Mouse (Mus musculus): ENCODE data around the gene Tox2. TPM values are rescaled to one million over a fixed set of nuclear protein-coding genes. Genes with fewer than 3 reads are reported as not detected.

Tox2 gene
- polyA plus RNA-seq, 1 experiment from 2014 or later = 5.1 TPM

DNA sequence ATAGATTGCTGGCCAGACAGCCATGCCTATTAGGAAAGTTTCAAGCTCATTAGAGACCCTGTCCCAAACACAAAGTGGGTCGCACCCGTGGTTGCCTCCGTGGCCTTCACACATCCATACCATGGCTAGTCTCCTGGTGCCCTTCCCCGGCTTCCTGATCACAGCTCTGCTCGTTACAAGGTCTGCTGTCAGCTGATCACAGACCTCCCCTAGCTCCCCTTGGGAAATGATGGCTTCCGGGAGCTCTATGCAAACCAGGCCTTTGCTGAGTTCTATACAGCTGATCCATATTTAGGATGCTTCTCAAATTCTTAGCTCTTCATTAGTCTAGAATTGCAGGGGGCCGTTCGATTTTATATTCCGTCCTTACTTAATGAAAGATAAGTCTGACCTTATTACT, 75.1 kb downstream of the Tox2 start:
- 0 out of 2 replicates have a peak, but pooled peaks cover 5% of the 10 kb centered on the region for H3K4me1 ChIP-seq (ENCODE audit: control insufficient read depth, insufficient read depth, low read length)
- no peaks in the 10 kb centered on the region for H3K9me3 ChIP-seq (ENCODE audit: control insufficient read depth, low read length)
- DNase-seq (ENCODE audit: low spot score) = peak; percentile 44
- 32% methylated on average over 9 of the region's 9 CpGs for WGBS
- no peaks in the 10 kb centered on the region for H3K36me3 ChIP-seq (ENCODE audit: control insufficient read depth, insufficient read depth, low read length)
- H3K27me3 ChIP-seq (replicated peaks; ENCODE audit: control insufficient read depth, insufficient read depth, low read length) = no peaks in the 10 kb centered on the region; the same call in 1 of the 2 replicates
- H3K4me3 ChIP-seq (ENCODE audit: low read depth, low read length) = no peak overlapping the region
- H3K4me2 ChIP-seq (ENCODE audit: low read depth, low read length) = no peak overlapping the region
- no peak for ATAC-seq (ENCODE audit: low read depth)
- no peak overlapping the region for H3K9ac ChIP-seq (ENCODE audit: low read depth, low read length)
- no peak overlapping the region for H3K27ac ChIP-seq (replicated peaks; ENCODE audit: low read depth, low read length)

DNA sequence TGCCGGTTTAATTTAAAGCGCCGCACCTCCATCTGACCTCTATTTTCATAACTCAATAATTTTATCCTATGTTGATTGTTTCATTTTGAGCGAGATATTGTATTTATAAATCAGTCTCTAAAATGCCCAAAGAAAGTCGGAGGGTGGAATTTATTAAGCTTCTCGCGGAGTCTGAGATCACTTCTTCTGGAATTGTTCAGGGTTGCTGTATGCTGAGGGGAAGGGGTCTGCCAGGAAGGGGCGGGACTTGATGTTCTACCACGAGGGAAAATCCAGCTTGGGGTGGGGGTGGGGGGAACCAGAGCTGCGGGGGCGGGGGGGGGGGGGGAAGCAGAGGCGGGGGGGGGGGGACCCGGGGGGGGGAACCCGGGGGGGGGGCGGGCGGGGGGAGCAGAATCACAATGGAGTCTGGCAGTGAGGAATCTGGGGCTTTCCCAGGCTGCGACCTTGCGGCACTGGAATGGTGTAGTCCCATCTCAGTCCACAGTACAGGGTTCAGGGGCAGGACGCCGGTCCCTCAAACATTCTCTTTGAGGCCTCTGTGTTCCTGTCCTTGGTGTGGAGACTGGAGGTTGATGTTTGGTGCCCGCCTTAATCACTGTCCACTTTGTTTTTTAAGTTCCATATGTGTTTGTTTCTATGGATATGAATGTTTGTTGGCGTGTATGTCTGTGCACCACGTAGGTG, 77.9 kb downstream of the Tox2 start:
- Histone ChIP-seq H3K36me3 (ENCODE audit: control insufficient read depth, insufficient read depth, low read length) (no peaks in the 10 kb centered on the region), H3K4me1 (ENCODE audit: control insufficient read depth, insufficient read depth, low read length) (0 out of 2 replicates have a peak, but pooled peaks cover 5% of the 10 kb centered on the region), H3K9me3 (ENCODE audit: control insufficient read depth, low read length) (no peaks in the 10 kb centered on the region), H3K27ac (replicated peaks; ENCODE audit: low read depth, low read length) (no peak overlapping the region), H3K4me2 (ENCODE audit: low read depth, low read length) (no peak overlapping the region), H3K4me3 (ENCODE audit: low read depth, low read length) (no peak overlapping the region), H3K27me3 (replicated peaks; ENCODE audit: control insufficient read depth, insufficient read depth, low read length) (no peaks in the 10 kb centered on the region; the same call in 1 of the 2 replicates), H3K9ac (ENCODE audit: low read depth, low read length) (no peak overlapping the region)
- ATAC-seq (ENCODE audit: low read depth) (no peak), DNase-seq (ENCODE audit: low spot score) (peak; percentile 63)
- 59% methylated on average over 14 of the region's 23 CpGs for WGBS

DNA sequence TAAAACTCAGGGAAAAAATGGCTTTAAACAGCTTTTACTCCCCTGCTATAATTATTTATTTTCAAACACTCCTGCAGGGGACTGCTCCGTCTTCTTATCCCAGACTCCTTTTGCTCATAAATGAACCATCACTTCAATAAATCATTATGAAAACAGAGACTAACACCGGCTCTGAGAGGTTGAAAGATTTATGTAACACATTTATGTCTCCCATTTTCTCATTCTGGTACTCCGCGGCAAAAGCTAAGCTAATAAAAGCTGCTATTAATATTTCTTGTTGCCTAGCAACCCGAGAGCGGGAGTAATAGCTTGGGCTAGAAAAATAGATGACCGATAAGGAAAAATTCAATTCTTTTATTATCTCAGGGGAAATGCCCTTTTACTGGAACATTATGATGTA, 81.9 kb downstream of the Tox2 start:
- Histone ChIP-seq H3K27ac (replicated peaks; ENCODE audit: low read depth, low read length) (no peak overlapping the region), H3K4me1 (ENCODE audit: control insufficient read depth, insufficient read depth, low read length) (peaks cover 8% of the 10 kb centered on the region; the same call in 1 of the 2 replicates), H3K36me3 (ENCODE audit: control insufficient read depth, insufficient read depth, low read length) (no peaks in the 10 kb centered on the region), H3K27me3 (replicated peaks; ENCODE audit: control insufficient read depth, insufficient read depth, low read length) (peaks cover 5% of the 10 kb centered on the region; the same call in 1 of the 2 replicates), H3K4me3 (ENCODE audit: low read depth, low read length) (no peak overlapping the region), H3K9ac (ENCODE audit: low read depth, low read length) (no peak overlapping the region), H3K9me3 (ENCODE audit: control insufficient read depth, low read length) (no peaks in the 10 kb centered on the region), H3K4me2 (ENCODE audit: low read depth, low read length) (no peak overlapping the region)
- ATAC-seq (ENCODE audit: low read depth) (no peak), DNase-seq (ENCODE audit: low spot score) (no peak)
- 60% methylated on average over 7 of the region's 7 CpGs for WGBS

DNA sequence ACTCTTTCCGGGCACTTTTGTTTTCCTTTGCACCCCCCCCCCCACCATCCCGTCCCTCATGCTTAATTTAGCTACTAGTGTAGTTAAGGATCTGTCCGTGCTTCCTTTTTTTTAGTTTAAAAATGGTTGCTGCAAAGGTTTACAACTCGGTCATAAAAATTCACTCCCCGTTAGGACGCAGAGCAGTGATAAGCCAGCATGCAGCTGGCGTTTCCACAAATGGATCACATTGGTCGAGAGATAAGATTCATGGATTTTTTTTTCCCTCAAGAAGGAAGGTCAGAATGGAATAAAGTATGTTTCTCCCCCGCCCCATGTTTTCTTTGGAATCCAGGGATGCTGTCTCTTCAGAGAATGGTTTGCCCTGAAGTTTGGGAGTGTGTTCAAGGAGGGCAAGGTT, 82.4 kb downstream of the Tox2 start:
- no peaks in the 10 kb centered on the region for H3K9me3 ChIP-seq (ENCODE audit: control insufficient read depth, low read length)
- H3K4me3 ChIP-seq (ENCODE audit: low read depth, low read length) = no peak overlapping the region
- no peak overlapping the region for H3K4me2 ChIP-seq (ENCODE audit: low read depth, low read length)
- no peak for DNase-seq (ENCODE audit: low spot score)
- H3K9ac ChIP-seq (ENCODE audit: low read depth, low read length) = no peak overlapping the region
- H3K36me3 ChIP-seq (ENCODE audit: control insufficient read depth, insufficient read depth, low read length) = no peaks in the 10 kb centered on the region
- 69% methylated on average over 9 of the region's 9 CpGs for WGBS
- H3K27ac ChIP-seq (replicated peaks; ENCODE audit: low read depth, low read length) = no peak overlapping the region
- peaks cover 8% of the 10 kb centered on the region; the same call in 1 of the 2 replicates for H3K4me1 ChIP-seq (ENCODE audit: control insufficient read depth, insufficient read depth, low read length)
- peaks cover 10% of the 10 kb centered on the region; the same call in 1 of the 2 replicates for H3K27me3 ChIP-seq (replicated peaks; ENCODE audit: control insufficient read depth, insufficient read depth, low read length)
- ATAC-seq (ENCODE audit: low read depth) = no peak

DNA sequence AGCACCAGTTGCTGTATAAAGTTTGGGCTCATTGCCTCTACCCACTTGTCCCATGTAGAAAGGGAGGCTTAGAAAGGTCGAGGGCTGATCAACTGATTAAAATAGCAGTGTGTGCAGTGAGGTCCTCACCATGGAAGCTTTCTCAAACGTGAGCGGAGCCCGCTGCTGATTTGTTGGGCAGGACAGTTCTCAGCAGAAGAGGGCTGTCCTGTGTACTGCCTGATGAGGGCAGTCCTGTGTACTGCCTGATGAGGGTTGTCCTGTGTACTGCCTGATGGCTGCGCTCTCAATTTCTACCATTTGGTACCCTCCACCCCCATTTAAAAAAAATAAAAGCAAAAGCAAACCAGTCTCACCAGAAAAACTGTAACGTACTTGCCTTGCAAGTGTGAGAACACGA, 82.8 kb downstream of the Tox2 start:
- no peak overlapping the region for H3K4me3 ChIP-seq (ENCODE audit: low read depth, low read length)
- no peak overlapping the region for H3K4me2 ChIP-seq (ENCODE audit: low read depth, low read length)
- ATAC-seq (ENCODE audit: low read depth) (no peak), DNase-seq (ENCODE audit: low spot score) (no peak)
- no peak overlapping the region for H3K9ac ChIP-seq (ENCODE audit: low read depth, low read length)
- no peaks in the 10 kb centered on the region for H3K36me3 ChIP-seq (ENCODE audit: control insufficient read depth, insufficient read depth, low read length)
- no peaks in the 10 kb centered on the region for H3K9me3 ChIP-seq (ENCODE audit: control insufficient read depth, low read length)
- peaks cover 14% of the 10 kb centered on the region; the same call in 1 of the 2 replicates for H3K27me3 ChIP-seq (replicated peaks; ENCODE audit: control insufficient read depth, insufficient read depth, low read length)
- WGBS = 44% methylated on average over 7 of the region's 7 CpGs
- H3K4me1 ChIP-seq (ENCODE audit: control insufficient read depth, insufficient read depth, low read length) = peaks cover 8% of the 10 kb centered on the region; the same call in 1 of the 2 replicates
- H3K27ac ChIP-seq (replicated peaks; ENCODE audit: low read depth, low read length) = no peak overlapping the region

DNA sequence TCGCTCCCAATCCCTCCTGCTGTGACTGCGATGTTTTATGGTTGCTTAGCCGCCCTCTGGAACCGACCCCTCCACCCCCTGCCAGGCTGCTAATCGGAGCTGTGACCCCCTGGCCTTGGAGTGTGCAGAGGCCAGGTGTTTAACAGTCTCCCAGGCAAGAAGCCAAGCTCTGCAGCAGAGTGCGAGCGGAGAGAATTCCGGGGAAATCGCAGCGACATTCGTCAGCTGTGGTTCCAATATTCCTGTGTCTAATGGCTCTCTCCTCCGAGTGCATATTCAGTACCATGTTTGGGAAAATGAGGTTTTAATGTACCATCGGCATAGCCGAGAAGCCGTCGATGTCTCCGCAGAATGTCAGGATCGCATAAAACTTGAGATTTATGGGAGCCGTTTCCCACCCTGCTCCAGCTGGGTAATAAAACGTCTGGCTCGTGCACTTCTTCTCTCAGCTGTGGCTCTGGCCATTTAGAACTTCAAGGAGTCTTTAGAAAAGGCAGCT, 86.0 kb downstream of the Tox2 start:
- Histone ChIP-seq H3K27ac (replicated peaks; ENCODE audit: low read depth, low read length) (no peak overlapping the region), H3K36me3 (ENCODE audit: control insufficient read depth, insufficient read depth, low read length) (no peaks in the 10 kb centered on the region), H3K4me1 (ENCODE audit: control insufficient read depth, insufficient read depth, low read length) (peaks cover 14% of the 10 kb centered on the region; the same call in 1 of the 2 replicates), H3K4me3 (ENCODE audit: low read depth, low read length) (0 out of 2 replicates have a peak overlapping the region, but pooled peaks have one; percentile 16), H3K9me3 (ENCODE audit: control insufficient read depth, low read length) (no peaks in the 10 kb centered on the region), H3K9ac (ENCODE audit: low read depth, low read length) (peak overlapping the region; percentile 14; the same call in 1 of the 2 replicates), H3K4me2 (ENCODE audit: low read depth, low read length) (peak overlapping the region; percentile 44), H3K27me3 (replicated peaks; ENCODE audit: control insufficient read depth, insufficient read depth, low read length) (peaks cover 14% of the 10 kb centered on the region; the same call in 1 of the 2 replicates)
- 11% methylated on average over 21 of the region's 21 CpGs for WGBS
- ATAC-seq (ENCODE audit: low read depth) = no peak
- peak; percentile 72 for DNase-seq (ENCODE audit: low spot score)

DNA sequence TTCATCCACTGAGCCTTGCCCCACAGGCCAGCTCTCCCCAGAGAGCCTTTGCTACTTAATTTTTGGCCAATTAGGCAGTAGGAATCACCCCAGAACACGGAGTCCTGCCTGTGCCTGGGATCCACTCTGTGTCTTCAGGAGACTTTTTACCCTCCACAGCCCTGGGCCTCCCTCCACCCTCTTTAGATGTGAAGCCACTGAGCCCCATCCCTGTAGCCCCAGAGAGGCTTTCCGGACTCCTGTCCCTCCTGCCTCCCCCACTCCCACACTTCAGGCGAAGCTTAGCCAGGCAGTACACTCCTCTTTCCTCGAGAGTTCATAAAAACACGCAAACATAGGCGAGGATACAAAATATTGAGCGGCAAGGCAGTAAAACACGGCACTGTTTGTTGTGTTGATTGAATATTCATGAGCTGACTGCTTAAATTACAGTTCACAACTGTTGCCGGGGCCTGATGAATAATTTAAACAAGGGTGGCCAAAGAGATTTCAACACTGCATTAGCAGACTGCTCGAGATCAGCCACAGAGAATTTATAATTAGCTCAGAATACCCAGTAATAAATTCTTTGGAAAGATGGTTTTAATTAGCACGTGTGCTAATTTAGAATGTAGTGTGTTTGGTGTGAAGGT, 94.2 kb downstream of the Tox2 start:
- Histone ChIP-seq H3K9ac (ENCODE audit: low read depth, low read length) (no peak overlapping the region), H3K27ac (replicated peaks; ENCODE audit: low read depth, low read length) (no peak overlapping the region), H3K27me3 (replicated peaks; ENCODE audit: control insufficient read depth, insufficient read depth, low read length) (no peaks in the 10 kb centered on the region), H3K4me1 (ENCODE audit: control insufficient read depth, insufficient read depth, low read length) (0 out of 2 replicates have a peak, but pooled peaks cover 2% of the 10 kb centered on the region), H3K36me3 (ENCODE audit: control insufficient read depth, insufficient read depth, low read length) (no peaks in the 10 kb centered on the region), H3K9me3 (ENCODE audit: control insufficient read depth, low read length) (no peaks in the 10 kb centered on the region), H3K4me2 (ENCODE audit: low read depth, low read length) (no peak overlapping the region), H3K4me3 (ENCODE audit: low read depth, low read length) (no peak overlapping the region)
- ATAC-seq (ENCODE audit: low read depth) (no peak), DNase-seq (ENCODE audit: low spot score) (no peak)
- WGBS = 45% methylated on average over 11 of the region's 11 CpGs

DNA sequence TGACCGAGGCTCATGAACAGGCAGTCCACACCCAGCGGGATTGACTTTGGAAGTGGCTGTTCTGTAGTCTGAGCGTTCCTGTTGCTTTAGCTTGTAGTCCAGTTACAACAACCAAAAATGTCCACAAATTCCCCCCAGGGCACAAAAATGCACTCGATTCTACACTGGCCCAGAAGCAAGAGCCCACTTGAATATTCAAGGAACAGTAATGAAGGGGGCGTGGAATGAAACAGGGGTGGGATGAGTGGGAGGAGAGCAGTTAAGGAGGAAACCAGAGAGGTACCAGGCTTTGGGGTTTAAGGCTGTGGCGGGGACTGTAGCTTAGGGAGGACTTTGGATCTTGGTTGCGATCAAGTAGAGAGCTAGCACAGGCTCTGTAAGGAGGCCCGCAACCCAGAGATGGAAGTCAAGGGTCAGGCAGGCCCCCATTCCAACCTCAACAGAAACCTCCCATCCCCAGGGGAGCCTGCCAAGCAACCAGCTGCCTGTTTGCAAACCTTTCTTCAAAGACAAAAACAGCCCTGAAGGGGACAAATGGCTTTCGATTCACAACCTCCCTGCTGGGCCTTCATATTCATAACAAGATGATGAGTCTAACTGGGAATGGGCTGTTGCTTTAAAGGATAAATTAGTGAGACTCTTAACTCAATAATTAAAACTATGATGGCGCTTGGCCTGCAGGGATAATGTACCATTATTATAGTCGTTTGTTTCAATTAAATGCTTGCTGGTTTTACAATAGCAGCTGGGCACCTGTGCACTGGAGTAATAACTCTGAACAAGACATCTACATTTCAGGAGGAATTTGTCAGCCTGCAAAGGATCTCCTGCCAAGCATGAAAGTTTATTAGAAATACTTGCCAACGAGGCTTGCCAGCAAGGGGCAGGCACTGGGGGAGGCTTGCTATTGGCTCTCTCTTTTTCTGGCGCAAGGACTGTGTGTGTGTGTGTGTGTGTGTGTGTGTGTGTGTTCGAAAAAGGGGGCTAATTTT, 97.4 kb downstream of the Tox2 start:
- H3K27me3 ChIP-seq (replicated peaks; ENCODE audit: control insufficient read depth, insufficient read depth, low read length) = no peaks in the 10 kb centered on the region
- no peak overlapping the region for H3K27ac ChIP-seq (replicated peaks; ENCODE audit: low read depth, low read length)
- no peak overlapping the region for H3K4me2 ChIP-seq (ENCODE audit: low read depth, low read length)
- H3K9ac ChIP-seq (ENCODE audit: low read depth, low read length) = no peak overlapping the region
- no peaks in the 10 kb centered on the region for H3K36me3 ChIP-seq (ENCODE audit: control insufficient read depth, insufficient read depth, low read length)
- H3K4me1 ChIP-seq (ENCODE audit: control insufficient read depth, insufficient read depth, low read length) = 0 out of 2 replicates have a peak, but pooled peaks cover 2% of the 10 kb centered on the region
- ATAC-seq (ENCODE audit: low read depth) (no peak), DNase-seq (ENCODE audit: low spot score) (no peak)
- 49% methylated on average over 14 of the region's 14 CpGs for WGBS
- no peaks in the 10 kb centered on the region for H3K9me3 ChIP-seq (ENCODE audit: control insufficient read depth, low read length)
- no peak overlapping the region for H3K4me3 ChIP-seq (ENCODE audit: low read depth, low read length)
